Mouse (Mus musculus) 416B (cell line): ENCODE data around the gene Lhfpl3.

ENCODE experiments used
- DNase-seq: peaks from one replicate; pipeline ENCODE4 v3.0.0; 2011; ENCODE audit warnings: low read depth

Lhfpl3 gene

DNA sequence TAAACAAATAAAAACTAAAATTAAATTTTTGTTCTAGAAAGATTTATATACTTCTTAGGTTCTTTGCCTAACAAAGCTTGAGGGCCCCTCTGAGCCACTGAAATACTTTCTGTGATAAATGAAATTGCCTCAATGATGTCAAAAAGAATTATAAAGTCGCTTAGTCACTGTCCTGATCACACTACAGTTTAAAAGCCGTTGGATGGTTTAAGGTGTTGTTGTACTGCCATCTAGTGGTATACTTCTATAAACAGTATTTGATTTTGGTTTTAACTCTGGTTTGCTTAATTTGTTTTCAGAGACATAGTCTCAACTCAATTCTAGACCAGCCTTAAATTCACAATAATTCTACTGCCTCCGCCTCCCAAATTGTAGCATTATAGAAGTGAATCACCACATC is 539.0 kb downstream of the Lhfpl3 start:
- DNase-seq = peak; percentile 76

DNA sequence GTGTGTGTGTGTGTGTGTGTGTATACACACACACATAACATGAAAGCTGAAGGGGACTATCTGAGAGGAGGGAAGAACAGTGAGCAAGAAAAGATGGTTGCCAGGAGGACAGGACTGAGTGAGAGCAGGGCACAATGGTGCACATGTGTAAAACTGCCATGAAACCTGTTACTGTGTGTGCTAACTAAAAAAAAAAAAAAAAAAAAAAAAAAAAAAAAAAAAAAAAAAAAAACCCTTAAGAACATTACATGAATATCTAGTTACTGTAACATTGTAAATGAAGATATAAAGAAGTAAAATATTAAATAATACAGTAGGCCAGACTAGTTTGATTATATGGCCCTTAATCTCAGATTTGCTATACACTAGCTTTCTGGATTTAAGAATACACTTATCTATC is 543.3 kb downstream of the Lhfpl3 start:
- no peak for DNase-seq
